Mouse (Mus musculus): ENCODE measurements at regions not wholly inside any gene's neighbourhood (a gene's known extent, or its start where the extent isn't known, plus 50 kb on each side); places are given as distances from the start of the nearest gene placed in this dataset.

- Histone ChIP-seq H3K27me3 (replicated peaks; ENCODE audit: control insufficient read depth, insufficient read depth, low read length) (no peaks in the 10 kb centered on the region), H3K4me1 (ENCODE audit: control insufficient read depth, insufficient read depth, low read length) (no peaks in the 10 kb centered on the region), H3K27ac (ENCODE audit: insufficient read depth, low read depth, low read length) (no peak overlapping the region), H3K4me3 (ENCODE audit: insufficient read depth, low read depth, low read length) (no peak overlapping the region), H3K36me3 (ENCODE audit: control insufficient read depth, insufficient read depth, low read length) (no peaks in the 10 kb centered on the region)
- DNase-seq, result no peak
- WGBS, result 88% methylated on average over 2 of the region's 2 CpGs
- TF ChIP-seq POLR2A (IDR thresholded peaks at IDR 0.05; ENCODE audit: low read depth, low read length), result no peak
- TF ChIP-seq CTCF (conservative IDR thresholded peaks at IDR 0.05; ENCODE audit: insufficient read depth, insufficient read length, low read depth, low read length), result no peak
Observed at GRCm38 (mm10) chr15:52577614-52578013, 1307.1 kb upstream of the Gm7489 start.

GRCm38 (mm10) chr15:52589391-52589790 is 1295.3 kb upstream of the Gm7489 start:
- Histone ChIP-seq H3K4me3 (ENCODE audit: insufficient read depth, low read depth, low read length) (no peak overlapping the region), H3K4me1 (ENCODE audit: control insufficient read depth, insufficient read depth, low read length) (no peaks in the 10 kb centered on the region), H3K27me3 (replicated peaks; ENCODE audit: control insufficient read depth, insufficient read depth, low read length) (no peaks in the 10 kb centered on the region), H3K36me3 (ENCODE audit: control insufficient read depth, insufficient read depth, low read length) (no peaks in the 10 kb centered on the region), H3K27ac (ENCODE audit: insufficient read depth, low read depth, low read length) (no peak overlapping the region)
- no peak for DNase-seq
- 38% methylated on average over 4 of the region's 4 CpGs for WGBS
- TF ChIP-seq CTCF (conservative IDR thresholded peaks at IDR 0.05; ENCODE audit: insufficient read depth, insufficient read length, low read depth, low read length) (no peak), POLR2A (IDR thresholded peaks at IDR 0.05; ENCODE audit: low read depth, low read length) (no peak)

- TF ChIP-seq POLR2A (IDR thresholded peaks at IDR 0.05; ENCODE audit: low read depth, low read length), result no peak
- no peak for TF ChIP-seq CTCF (conservative IDR thresholded peaks at IDR 0.05; ENCODE audit: insufficient read depth, insufficient read length, low read depth, low read length)
- Histone ChIP-seq H3K36me3 (ENCODE audit: control insufficient read depth, insufficient read depth, low read length) (no peaks in the 10 kb centered on the region), H3K27ac (ENCODE audit: insufficient read depth, low read depth, low read length) (no peak overlapping the region), H3K4me1 (ENCODE audit: control insufficient read depth, insufficient read depth, low read length) (no peaks in the 10 kb centered on the region), H3K27me3 (replicated peaks; ENCODE audit: control insufficient read depth, insufficient read depth, low read length) (no peaks in the 10 kb centered on the region), H3K4me3 (ENCODE audit: insufficient read depth, low read depth, low read length) (no peak overlapping the region)
- no peak for DNase-seq
Observed at GRCm38 (mm10) chr15:52599511-52599910, 1285.2 kb upstream of the Gm7489 start.

- TF ChIP-seq POLR2A (IDR thresholded peaks at IDR 0.05; ENCODE audit: low read depth, low read length), result no peak
- TF ChIP-seq CTCF (conservative IDR thresholded peaks at IDR 0.05; ENCODE audit: insufficient read depth, insufficient read length, low read depth, low read length), result no peak
- Histone ChIP-seq H3K27me3 (replicated peaks; ENCODE audit: control insufficient read depth, insufficient read depth, low read length) (no peaks in the 10 kb centered on the region), H3K4me3 (ENCODE audit: insufficient read depth, low read depth, low read length) (no peak overlapping the region), H3K4me1 (ENCODE audit: control insufficient read depth, insufficient read depth, low read length) (no peaks in the 10 kb centered on the region), H3K27ac (ENCODE audit: insufficient read depth, low read depth, low read length) (no peak overlapping the region), H3K36me3 (ENCODE audit: control insufficient read depth, insufficient read depth, low read length) (no peaks in the 10 kb centered on the region)
- 66% methylated on average over 2 of the region's 2 CpGs for WGBS
- no peak for DNase-seq
Observed at GRCm38 (mm10) chr15:52599957-52600356, 1284.7 kb upstream of the Gm7489 start.

GRCm38 (mm10) chr15:52639790-52640189 is 1244.9 kb upstream of the Gm7489 start:
- 88% methylated on average over 3 of the region's 3 CpGs for WGBS
- Histone ChIP-seq H3K4me1 (ENCODE audit: control insufficient read depth, insufficient read depth, low read length) (no peaks in the 10 kb centered on the region), H3K4me3 (ENCODE audit: insufficient read depth, low read depth, low read length) (no peak overlapping the region), H3K36me3 (ENCODE audit: control insufficient read depth, insufficient read depth, low read length) (no peaks in the 10 kb centered on the region), H3K27ac (ENCODE audit: insufficient read depth, low read depth, low read length) (no peak overlapping the region), H3K27me3 (replicated peaks; ENCODE audit: control insufficient read depth, insufficient read depth, low read length) (no peaks in the 10 kb centered on the region)
- no peak for DNase-seq
- TF ChIP-seq POLR2A (IDR thresholded peaks at IDR 0.05; ENCODE audit: low read depth, low read length) (no peak), CTCF (conservative IDR thresholded peaks at IDR 0.05; ENCODE audit: insufficient read depth, insufficient read length, low read depth, low read length) (no peak)

GRCm38 (mm10) chr15:52645961-52646360 is 1238.7 kb upstream of the Gm7489 start:
- TF ChIP-seq CTCF (conservative IDR thresholded peaks at IDR 0.05; ENCODE audit: insufficient read depth, insufficient read length, low read depth, low read length) (no peak), POLR2A (IDR thresholded peaks at IDR 0.05; ENCODE audit: low read depth, low read length) (no peak)
- no peak for DNase-seq
- Histone ChIP-seq H3K36me3 (ENCODE audit: control insufficient read depth, insufficient read depth, low read length) (no peaks in the 10 kb centered on the region), H3K4me3 (ENCODE audit: insufficient read depth, low read depth, low read length) (no peak overlapping the region), H3K27ac (ENCODE audit: insufficient read depth, low read depth, low read length) (no peak overlapping the region), H3K4me1 (ENCODE audit: control insufficient read depth, insufficient read depth, low read length) (no peaks in the 10 kb centered on the region), H3K27me3 (replicated peaks; ENCODE audit: control insufficient read depth, insufficient read depth, low read length) (no peaks in the 10 kb centered on the region)
- WGBS, result 62% methylated on average over 2 of the region's 2 CpGs

- TF ChIP-seq CTCF (conservative IDR thresholded peaks at IDR 0.05; ENCODE audit: insufficient read depth, insufficient read length, low read depth, low read length) (no peak), POLR2A (IDR thresholded peaks at IDR 0.05; ENCODE audit: low read depth, low read length) (no peak)
- no peaks in the 10 kb centered on the region for H3K27me3 ChIP-seq (replicated peaks; ENCODE audit: control insufficient read depth, insufficient read depth, low read length)
- no peaks in the 10 kb centered on the region for H3K36me3 ChIP-seq (ENCODE audit: control insufficient read depth, insufficient read depth, low read length)
- DNase-seq, result no peak
- H3K27ac ChIP-seq (ENCODE audit: insufficient read depth, low read depth, low read length), result no peak overlapping the region
- H3K4me3 ChIP-seq (ENCODE audit: insufficient read depth, low read depth, low read length), result no peak overlapping the region
- H3K4me1 ChIP-seq (ENCODE audit: control insufficient read depth, insufficient read depth, low read length), result no peaks in the 10 kb centered on the region
Observed at GRCm38 (mm10) chr15:52657916-52658315, 1226.8 kb upstream of the Gm7489 start.
